Mouse (Mus musculus): ENCODE data around the gene Snd1. TPM values are rescaled to one million over a fixed set of nuclear protein-coding genes. Genes with fewer than 3 reads are reported as not detected.

Snd1 gene
- polyA plus RNA-seq, 2 experiments from 2014 or later = 46.2 to 67.2 TPM

DNA sequence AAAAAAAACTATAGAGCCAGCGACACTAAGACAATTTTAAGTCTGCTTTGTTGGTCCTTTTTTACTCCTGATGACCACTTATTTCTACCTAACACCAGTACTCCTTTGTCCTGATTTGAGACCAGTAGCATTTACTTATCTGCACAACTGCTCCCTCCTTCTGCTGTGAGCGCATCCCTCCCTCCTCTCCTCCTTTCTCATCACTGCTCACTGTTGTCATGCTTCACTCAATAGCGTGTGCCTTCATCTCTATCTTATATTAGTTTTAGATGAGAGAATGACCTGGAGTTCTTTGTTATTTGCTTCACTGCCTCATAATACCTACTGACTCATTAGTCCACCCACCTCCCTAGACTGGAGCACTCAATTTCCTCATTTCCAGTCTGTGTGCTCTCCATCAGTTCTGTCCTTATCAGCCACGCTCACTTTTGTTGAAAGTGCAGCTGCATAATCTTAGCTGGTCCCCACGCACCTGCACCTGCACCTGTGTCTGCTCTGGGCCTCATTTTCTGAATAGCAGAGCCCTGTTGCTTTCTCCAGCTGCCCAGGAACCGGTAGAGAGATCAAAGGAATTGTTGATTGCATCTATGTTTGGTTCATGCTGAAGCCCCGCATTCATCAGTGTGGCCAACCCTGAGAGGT is 242.4 kb downstream of the Snd1 start:
- no peak for ATAC-seq

GRCm38 (mm10) chr6:28717845-28718237 is 242.9 kb downstream of the Snd1 start:
- no peak for ATAC-seq

DNA sequence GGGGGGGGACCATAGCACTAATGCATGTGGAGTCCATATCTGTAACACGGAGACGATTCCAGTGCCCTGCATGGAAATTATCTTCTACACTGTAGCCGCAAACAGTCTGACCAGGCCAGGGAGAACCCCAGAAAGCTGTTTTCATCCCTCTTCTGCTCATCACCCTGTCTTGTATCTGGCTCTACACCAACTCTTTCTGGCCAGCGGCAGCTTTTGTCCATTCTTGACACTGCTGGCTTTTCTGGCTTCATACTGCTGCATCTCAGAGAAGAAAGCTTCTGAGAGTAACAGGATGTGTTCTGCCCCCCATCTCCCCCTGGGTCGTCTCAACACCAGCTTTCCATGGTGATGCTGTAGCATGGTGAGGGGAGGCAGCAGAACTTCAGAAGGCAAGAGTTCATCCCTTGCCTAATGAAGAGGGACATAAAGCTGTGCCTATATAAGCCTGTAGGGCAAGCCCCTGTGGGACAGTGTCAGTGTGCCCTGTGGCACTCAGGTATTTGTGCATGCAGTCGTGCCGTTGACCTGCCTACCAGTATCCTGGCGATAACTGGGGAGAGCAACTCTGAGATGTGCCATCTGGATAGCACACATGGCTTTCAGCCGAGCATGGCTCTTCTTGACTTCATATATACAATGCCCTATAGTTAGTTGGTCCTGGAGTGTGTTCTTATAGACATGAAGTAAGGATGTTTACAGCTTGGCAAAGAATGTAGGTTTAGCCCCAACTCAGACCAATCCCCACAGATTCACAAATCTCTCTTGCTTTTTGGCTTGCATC is 245.6 kb downstream of the Snd1 start:
- ATAC-seq = no peak

DNA sequence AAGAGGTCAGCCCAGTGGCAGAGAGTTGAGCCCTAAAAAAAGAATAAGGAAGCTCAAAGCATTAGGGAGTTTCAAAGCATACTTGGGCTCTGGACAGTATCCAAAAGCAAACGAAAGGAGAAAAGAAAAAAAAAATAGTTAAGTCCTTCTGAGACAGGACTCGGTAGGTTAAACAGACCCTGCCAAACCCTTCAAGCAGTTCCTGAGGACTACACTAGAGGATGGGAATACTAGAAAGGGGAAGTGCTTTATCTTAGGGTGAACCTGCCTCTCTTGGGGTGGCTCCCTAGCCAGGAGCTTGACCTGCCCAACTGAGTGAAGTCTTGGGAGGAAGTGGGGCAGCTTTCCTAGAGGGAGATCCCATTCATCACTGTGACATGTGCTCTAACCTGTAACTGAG is 248.1 kb downstream of the Snd1 start:
- ATAC-seq = no peak

DNA sequence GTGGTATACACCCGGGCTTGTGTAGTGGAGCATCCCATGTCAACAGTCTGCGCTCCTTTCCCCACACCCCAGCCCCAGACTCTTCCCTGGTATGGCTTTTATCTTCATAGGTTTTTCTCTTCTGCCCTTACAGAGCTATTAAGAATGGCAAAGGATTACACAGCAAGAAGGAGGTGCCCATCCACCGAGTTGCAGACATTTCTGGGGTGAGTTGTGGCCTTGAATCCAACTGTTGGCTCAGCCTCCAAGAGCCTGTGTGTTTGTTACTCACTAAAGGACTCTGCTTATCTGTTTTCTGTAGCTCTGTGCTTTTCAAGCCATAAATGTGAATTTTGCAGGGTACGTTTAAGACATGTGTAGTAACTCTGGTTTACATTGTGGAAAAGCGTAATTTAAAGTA is 249.8 kb downstream of the Snd1 start:
- no peak for ATAC-seq

DNA sequence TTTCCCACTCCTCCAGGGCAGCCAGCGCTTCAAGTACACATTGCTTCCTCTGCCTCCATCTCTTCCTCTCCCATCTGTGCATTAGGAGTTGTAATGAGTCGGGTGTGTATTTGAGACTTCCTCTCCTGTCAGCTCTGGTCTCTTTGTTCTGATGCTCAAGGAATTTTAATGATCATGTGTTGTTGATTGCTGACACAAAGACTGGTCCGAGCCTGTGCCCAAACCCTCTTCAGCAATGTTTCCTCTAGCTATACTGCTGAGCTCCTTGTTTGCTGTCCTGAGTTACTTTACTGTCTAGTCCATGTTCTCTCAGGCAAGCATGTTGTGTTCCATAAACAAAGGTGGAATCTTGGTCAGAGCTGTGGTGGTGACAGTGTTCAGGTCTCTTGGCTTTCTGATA is 254.3 kb downstream of the Snd1 start:
- ATAC-seq = no peak

DNA sequence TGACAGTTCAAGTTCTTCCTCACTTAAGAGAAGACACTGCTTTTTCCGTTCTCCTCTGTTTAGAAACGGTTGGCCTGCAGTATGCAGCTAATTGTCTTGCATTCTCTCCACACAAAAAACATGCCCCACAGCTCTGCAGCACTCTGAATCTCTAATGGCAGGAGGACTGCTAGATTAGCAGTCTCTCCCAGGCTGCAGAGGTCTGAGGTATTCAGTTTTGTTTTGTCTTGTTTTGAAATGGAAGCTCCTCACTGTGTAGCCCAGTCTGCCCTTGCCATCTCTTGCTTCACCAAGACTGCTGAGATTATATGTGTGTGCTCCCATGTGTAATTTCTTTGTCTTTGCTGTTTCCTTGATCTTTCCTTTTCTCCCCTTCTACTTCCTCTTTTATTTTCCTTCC is 254.7 kb downstream of the Snd1 start:
- no peak for ATAC-seq

GRCm38 (mm10) chr6:28731246-28731645 is 256.3 kb downstream of the Snd1 start:
- ATAC-seq = no peak

- ATAC-seq = no peak
These were observed 259.1 kb downstream of the Snd1 start for GRCm38 (mm10) chr6:28733884-28734647.

DNA sequence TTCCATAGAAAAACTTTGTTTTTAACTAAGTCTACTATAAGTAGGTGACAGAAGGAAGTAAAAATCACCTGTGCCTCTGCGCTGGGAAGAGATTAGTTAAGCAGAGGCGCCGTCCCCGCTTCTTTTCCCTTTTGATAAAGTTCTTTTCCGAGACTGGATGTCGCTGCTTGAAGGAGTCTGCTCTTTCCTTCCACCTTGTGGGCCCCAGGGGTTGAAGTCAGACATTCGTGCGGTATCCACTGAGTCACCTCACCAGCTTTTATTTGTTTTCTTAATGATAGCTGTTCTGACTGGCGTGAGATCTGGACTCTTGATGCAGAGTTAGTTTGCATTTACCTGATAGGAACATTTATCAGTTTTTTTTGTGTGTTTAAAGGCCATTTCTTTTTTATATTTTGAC is 260.2 kb downstream of the Snd1 start:
- ATAC-seq = no peak

DNA sequence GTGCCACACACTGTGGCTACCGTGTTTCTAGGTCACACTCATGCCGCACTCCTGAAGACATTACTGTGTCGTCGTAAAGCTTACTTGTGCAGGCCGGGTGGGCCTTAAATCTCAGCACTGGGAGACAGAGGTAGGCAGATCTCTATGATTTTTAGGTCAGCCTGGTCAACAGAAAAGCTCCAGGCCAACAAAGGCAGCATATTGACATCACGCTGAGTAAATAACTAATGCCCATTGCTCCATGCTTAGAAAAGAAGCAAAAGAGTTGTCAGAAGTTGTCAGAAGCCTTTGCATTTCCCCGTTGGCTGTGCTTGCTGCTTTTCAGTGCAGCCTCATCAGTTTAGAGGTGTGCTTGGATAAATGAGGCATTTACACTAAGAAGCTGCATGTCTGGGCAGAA is 261.7 kb downstream of the Snd1 start:
- ATAC-seq = no peak

GRCm38 (mm10) chr6:28737601-28738000 is 262.7 kb downstream of the Snd1 start:
- no peak for ATAC-seq

DNA sequence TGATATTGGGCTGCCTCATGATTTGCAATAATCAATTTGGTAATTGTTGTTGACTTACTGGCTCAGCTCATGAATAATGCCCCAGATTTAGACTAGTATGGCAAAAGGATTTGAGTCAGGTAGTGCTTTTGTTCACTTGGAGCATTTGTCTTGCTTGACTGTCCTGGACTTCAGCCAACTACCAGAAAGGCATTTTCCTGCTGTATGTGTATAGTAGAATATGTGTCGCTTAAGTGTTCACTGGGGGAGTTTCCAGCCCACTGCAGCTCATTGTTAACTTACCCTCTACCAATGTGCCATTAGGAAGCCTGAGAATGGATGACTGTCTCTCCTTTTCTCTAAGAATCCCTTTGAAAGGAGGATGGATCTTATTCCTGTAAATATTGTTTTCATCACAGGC is 268.6 kb downstream of the Snd1 start:
- ATAC-seq = no peak

GRCm38 (mm10) chr6:28745864-28746263 is 270.9 kb downstream of the Snd1 start:
- ATAC-seq = no peak

DNA sequence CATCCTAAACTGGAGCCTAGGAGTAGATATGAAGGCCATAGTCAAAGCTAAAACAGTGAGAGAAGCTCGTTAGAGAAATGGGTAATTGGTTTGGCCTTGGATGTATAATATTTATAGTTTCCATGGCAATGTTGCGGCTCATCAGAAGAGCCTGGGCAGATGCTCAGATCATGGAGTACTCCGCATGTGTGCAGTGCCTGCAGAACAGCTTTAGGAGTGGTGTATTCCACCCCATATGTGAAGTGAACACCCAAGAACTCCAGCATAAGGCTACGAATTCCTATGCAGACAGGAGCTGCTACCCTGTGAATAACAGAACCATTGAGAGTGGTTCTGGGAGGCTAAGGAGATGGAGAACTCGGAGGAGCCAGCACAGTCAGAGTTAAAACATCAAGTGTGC is 272.1 kb downstream of the Snd1 start:
- ATAC-seq = no peak

GRCm38 (mm10) chr6:28747931-28748670 is 273.2 kb downstream of the Snd1 start:
- no peak for ATAC-seq

DNA sequence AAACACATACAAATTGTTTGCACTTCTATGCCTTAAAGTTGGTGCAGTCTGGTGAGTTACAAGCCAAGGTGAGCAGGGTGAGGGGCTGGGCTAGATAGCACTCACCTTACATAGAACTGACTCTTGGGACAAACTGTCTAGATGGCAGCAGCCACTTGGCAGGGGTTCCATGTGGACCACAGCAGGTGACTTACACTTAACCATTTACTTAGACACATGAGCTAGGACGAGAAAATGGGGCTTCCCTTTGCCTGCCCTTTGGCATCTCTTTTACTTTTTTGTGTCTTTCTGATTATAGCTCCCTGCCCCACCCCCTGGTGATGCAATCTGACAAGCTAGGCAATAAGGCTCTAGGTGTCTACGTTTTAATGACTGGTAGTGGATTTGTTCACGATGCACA is 274.3 kb downstream of the Snd1 start:
- no peak for ATAC-seq

- no peak for ATAC-seq
These were observed 276.2 kb downstream of the Snd1 start for GRCm38 (mm10) chr6:28751186-28751585.

DNA sequence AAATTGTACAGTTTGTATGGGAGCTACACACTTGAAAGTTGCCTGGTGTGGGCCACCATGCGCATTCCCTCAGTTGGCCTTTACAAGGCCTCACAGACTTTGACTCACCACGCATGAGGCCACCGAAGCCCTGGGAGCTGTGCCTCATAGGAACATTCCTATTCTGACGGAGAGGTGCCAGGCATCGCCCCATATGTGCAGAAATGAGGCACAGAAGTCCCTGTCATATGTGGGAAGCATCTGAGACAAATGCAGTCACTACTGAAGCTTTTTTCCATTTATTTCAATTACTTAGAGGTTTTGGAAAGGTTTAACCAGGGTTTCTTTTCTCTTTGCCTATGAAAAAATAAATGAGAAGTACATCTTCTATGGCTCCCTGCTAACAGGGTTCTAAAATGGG is 278.3 kb downstream of the Snd1 start:
- ATAC-seq = no peak

- ATAC-seq = no peak
These were observed 278.7 kb downstream of the Snd1 start for GRCm38 (mm10) chr6:28753681-28754080.

DNA sequence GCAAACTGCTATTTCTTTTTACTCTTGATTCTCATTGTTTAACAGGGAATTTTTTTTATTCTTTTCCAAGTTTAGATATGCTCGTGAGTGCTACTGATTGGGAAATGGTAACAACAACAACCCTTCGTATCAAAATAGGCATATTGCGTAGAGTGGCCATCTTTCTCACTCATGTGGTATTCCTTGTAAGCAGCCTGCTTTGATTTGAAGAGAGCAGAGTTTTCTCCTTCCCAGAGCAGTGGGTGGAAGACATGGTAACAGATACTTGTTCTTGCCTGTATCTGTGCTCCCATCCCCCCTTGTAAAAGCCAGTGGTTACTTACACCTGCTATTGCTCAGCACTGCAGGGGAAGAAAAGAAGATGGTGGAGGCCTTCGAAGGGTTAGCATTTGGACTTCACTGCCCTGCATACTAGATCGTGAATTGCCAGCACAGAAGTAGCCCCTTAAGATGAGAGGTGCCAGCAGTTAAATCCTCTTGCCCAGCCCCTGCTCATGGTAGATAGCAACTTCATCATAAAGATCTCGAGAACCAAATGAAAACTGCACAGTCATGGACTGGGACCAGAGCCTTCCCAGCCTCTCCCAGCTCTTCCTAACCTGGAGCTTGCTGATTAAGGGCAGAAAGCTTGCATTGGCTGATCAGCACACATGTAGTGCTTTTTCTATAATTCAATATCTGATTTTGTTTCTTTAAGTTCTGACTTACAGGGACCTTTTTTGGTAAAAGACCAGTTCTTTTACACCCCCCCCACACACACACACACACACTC is 279.4 kb downstream of the Snd1 start:
- ATAC-seq = no peak

GRCm38 (mm10) chr6:28756306-28757018 is 281.5 kb downstream of the Snd1 start:
- no peak for ATAC-seq

Data from CD4-positive, CD25-positive, alpha-beta regulatory T cell, adult 4 months (primary cell).